Mouse (Mus musculus): ENCODE measurements around the gene Zfp184. TPM values are rescaled to one million over a fixed set of nuclear protein-coding genes. Genes with fewer than 3 reads are reported as not detected.

Zfp184 gene
- polyA plus RNA-seq, 1 experiment = not detected

DNA sequence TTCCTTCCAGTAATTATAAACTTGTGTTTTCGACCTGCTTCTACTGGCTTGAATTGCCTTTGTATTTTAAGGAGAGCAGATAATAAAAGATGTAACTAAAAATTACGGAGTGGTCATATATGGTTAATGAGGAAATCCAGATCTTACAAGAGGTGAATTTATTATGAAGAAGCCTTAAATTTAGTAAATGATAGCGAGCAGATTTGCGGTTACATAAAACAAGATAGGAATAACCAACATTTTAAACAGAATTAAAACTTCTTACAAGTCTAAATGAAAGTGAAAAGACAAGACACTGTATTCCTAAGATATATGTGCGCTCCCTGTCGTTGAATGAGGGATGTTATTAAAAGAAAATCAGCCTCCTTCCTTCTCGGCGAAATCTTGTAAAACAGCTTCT is 50.0 kb downstream of the Zfp184 start:
- no peak overlapping the region for H3K4me3 ChIP-seq (ENCODE audit: insufficient read depth, low read depth, low read length)
- 13% methylated on average over 8 of the region's 8 CpGs for WGBS

DNA sequence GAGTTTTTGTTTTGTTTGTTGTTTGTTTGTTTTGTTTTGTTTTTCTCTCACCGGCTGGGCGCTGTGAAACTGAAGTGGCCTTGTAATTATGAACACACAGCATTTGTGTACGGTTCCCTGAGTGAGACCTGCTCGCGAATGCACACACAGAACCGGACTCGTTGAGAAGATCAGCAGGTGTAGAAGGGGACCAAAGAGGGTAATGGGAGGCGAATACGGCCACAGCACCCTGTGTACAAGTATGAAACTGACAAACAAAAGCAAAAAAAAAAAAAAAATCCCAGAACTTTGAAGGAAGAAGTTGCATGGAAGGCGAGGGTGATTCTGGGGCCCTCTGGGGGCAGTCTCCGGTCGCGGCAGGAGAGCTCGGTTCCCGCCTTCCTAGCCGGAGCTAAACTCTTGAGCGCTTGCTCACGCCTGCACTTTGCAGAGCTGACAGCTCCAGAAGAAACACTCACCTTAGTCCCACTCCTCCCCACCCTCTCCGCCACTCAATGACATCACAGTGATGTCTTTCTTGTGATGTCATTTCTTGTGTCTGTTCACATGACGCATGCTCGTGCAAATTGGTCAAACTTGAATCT is 50.5 kb downstream of the Zfp184 start:
- no peaks in the 10 kb centered on the region for H3K4me1 ChIP-seq (ENCODE audit: control insufficient read depth, insufficient read depth, low read length)
- no peak for TF ChIP-seq POLR2A (IDR thresholded peaks at IDR 0.05; ENCODE audit: insufficient read depth, low read depth, low read length)
- TF ChIP-seq CTCF (IDR thresholded peaks at IDR 0.05; ENCODE audit: insufficient read depth, low read depth, low read length) = no peak
- no peak overlapping the region for H3K4me3 ChIP-seq (ENCODE audit: insufficient read depth, low read depth, low read length)
- 2% methylated on average over 21 of the region's 21 CpGs for WGBS
- H3K27ac ChIP-seq (ENCODE audit: insufficient read depth, low read depth, low read length) = no peak overlapping the region

More for the DNA sequence above, 50.0 kb downstream of the Zfp184 start:
- TF ChIP-seq CTCF (IDR thresholded peaks at IDR 0.05; ENCODE audit: insufficient read depth, low read depth, low read length) (no peak), POLR2A (IDR thresholded peaks at IDR 0.05; ENCODE audit: insufficient read depth, low read depth, low read length) (no peak)
- no peak overlapping the region for H3K27ac ChIP-seq (ENCODE audit: insufficient read depth, low read depth, low read length)
- no peaks in the 10 kb centered on the region for H3K4me1 ChIP-seq (ENCODE audit: control insufficient read depth, insufficient read depth, low read length)

DNA sequence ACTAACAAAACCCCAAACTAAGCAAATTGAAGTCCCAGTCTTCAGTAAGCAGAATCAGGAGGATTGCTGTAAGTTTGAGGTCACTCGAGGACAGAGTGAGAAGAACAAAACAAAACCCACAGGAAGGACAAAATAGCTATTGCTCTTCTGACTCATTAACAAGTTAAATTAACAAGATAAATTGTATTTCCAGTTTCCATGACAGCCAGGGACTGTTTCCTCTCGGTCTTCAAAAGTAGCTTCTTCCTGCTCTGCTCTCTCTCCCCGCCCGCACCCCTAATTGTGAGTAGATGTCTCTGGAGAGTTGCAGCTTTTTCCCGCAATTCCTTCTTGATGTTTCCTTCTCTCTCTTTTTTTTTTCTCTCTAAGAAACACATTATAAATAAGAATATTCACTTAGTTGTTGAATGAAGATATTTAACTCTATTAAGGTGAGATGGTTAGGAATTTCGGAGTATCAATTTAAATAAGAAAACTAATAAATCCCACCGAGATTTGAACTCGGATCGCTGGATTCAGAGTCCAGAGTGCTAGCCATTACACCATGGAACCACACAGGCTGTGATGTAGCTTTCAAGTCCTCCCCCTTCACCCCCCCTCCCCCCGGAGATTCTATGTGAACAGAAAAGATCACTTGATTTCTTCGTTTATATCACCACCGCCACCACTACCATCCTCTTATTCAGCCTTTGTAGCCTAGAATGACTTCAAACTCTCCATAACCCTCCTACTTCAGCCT is 51.4 kb downstream of the Zfp184 start:
- 8% methylated on average over 12 of the region's 12 CpGs for WGBS
- Histone ChIP-seq H3K27ac (ENCODE audit: insufficient read depth, low read depth, low read length) (no peak overlapping the region), H3K4me1 (ENCODE audit: control insufficient read depth, insufficient read depth, low read length) (no peaks in the 10 kb centered on the region), H3K4me3 (ENCODE audit: insufficient read depth, low read depth, low read length) (no peak overlapping the region)
- TF ChIP-seq POLR2A (IDR thresholded peaks at IDR 0.05; ENCODE audit: insufficient read depth, low read depth, low read length) (no peak), CTCF (IDR thresholded peaks at IDR 0.05; ENCODE audit: insufficient read depth, low read depth, low read length) (no peak)

DNA sequence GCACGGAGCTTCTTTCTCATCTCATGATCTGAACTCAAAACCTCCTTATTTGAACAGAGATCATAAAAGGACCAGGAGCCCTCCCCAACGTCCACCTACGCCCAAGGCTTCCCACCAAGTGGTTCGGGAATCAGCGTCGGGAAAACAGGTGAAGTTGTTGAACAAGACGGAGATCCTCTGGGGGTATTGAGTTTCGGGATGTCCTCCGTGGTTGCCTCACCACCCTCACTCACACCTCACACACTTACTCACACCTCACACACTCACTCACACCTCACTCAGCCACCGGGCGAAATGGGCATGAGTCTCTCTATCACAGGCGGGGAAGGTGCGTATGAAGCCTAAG is 51.9 kb downstream of the Zfp184 start:
- TF ChIP-seq CTCF (IDR thresholded peaks at IDR 0.05; ENCODE audit: insufficient read depth, low read depth, low read length) (no peak), POLR2A (IDR thresholded peaks at IDR 0.05; ENCODE audit: insufficient read depth, low read depth, low read length) (no peak)
- 5% methylated on average over 13 of the region's 13 CpGs for WGBS
- H3K4me1 ChIP-seq (ENCODE audit: control insufficient read depth, insufficient read depth, low read length) = no peaks in the 10 kb centered on the region
- H3K4me3 ChIP-seq (ENCODE audit: insufficient read depth, low read depth, low read length) = no peak overlapping the region
- H3K27ac ChIP-seq (ENCODE audit: insufficient read depth, low read depth, low read length) = no peak overlapping the region

DNA sequence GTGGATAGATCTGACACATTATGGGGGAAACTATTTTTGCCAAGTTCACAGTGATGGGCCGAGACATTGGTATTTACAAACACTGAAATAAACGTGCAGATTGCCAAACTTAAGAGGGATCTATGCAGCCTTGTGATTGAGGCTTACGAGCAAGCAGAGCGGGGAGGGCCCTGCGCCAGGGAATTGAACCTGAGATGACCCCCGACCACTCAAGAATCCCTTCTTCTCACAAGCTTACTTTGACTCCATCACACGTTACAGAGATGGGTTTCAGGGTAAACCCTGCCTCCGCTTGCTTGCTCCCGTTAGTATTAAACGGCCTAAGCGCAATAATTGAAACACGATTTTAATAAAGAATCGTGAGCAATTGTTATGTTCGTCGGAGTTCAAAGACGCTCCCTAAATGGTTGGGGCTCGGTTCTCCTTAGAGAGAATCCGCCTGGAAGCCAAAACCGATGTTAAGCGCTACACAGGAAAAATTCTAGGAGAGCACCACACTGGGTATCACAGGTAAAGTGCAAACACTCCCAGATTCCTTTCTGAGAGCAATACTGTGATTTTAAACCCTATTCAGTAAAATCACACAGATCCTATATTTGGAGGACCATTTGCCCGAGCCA is 52.4 kb downstream of the Zfp184 start:
- 7% methylated on average over 21 of the region's 21 CpGs for WGBS
- TF ChIP-seq POLR2A (IDR thresholded peaks at IDR 0.05; ENCODE audit: insufficient read depth, low read depth, low read length) = no peak
- TF ChIP-seq CTCF (IDR thresholded peaks at IDR 0.05; ENCODE audit: insufficient read depth, low read depth, low read length) = no peak
- H3K4me3 ChIP-seq (ENCODE audit: insufficient read depth, low read depth, low read length) = no peak overlapping the region
- no peaks in the 10 kb centered on the region for H3K4me1 ChIP-seq (ENCODE audit: control insufficient read depth, insufficient read depth, low read length)
- no peak overlapping the region for H3K27ac ChIP-seq (ENCODE audit: insufficient read depth, low read depth, low read length)

DNA sequence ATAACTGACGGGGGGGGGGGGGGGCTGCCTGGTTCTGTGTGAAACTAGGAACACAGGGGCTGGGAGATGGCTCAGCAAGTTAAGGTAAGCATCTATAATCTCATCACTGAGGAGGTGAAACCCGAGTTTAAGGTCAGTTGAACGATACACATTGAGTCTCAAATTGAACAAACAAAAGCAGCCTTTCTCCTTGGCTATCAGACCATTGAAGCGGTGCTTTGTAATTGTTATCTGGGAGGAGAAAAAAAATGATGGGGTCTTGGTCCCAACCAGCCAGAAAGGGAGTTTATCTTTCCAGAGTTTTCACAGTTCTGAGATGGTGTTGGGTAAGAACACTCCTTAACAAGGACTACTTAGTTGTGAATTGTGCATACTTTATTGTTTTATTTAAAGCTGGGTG is 52.9 kb downstream of the Zfp184 start:
- Histone ChIP-seq H3K27ac (ENCODE audit: insufficient read depth, low read depth, low read length) (no peak overlapping the region), H3K4me1 (ENCODE audit: control insufficient read depth, insufficient read depth, low read length) (no peaks in the 10 kb centered on the region), H3K4me3 (ENCODE audit: insufficient read depth, low read depth, low read length) (no peak overlapping the region)
- TF ChIP-seq POLR2A (IDR thresholded peaks at IDR 0.05; ENCODE audit: insufficient read depth, low read depth, low read length) (no peak), CTCF (IDR thresholded peaks at IDR 0.05; ENCODE audit: insufficient read depth, low read depth, low read length) (no peak)
- 8% methylated on average over 4 of the region's 4 CpGs for WGBS

DNA sequence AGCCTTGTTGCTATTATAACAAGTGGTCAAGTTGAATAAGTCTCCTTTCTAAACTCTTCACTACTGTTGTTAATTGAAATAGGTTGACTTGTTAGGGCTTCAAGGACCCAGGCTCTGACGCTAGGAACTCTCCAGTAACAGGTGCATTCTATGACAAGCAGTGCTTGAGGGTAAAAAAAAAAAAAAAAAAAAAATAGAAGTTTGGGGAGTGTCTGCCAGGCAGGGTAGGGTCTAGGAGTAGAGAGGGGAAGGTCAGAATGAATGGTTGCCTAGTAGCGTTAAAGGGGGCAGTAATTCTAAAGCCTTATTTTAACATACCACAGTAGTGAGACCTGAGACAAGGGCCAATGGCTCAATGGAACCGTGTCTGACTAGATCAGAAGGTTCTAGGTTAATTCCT is 53.5 kb downstream of the Zfp184 start:
- no peak overlapping the region for H3K4me3 ChIP-seq (ENCODE audit: insufficient read depth, low read depth, low read length)
- WGBS = 26% methylated on average over 3 of the region's 3 CpGs
- no peak overlapping the region for H3K27ac ChIP-seq (ENCODE audit: insufficient read depth, low read depth, low read length)
- H3K4me1 ChIP-seq (ENCODE audit: control insufficient read depth, insufficient read depth, low read length) = no peaks in the 10 kb centered on the region
- no peak for TF ChIP-seq POLR2A (IDR thresholded peaks at IDR 0.05; ENCODE audit: insufficient read depth, low read depth, low read length)
- no peak for TF ChIP-seq CTCF (IDR thresholded peaks at IDR 0.05; ENCODE audit: insufficient read depth, low read depth, low read length)

DNA sequence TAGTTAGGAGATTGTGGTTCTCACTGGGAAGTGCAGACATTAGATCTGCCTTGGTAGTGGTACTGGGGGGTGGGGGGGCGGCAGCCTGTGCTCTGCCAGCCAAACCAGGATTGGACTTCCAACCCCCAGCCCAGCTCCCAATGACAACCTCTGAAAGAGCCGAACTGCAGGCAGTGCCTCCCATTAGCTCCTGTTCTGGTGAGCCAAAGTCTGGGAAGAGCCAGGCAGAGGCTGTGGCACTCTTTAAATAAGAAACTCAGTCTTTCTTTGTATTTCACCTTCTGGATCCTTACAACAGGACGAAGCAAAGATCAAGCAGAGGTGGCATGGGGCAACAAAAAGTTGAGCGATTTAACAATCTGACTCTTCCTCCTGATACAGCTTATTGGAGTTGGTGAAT is 54.3 kb downstream of the Zfp184 start:
- Histone ChIP-seq H3K4me1 (ENCODE audit: control insufficient read depth, insufficient read depth, low read length) (no peaks in the 10 kb centered on the region), H3K27ac (ENCODE audit: insufficient read depth, low read depth, low read length) (no peak overlapping the region), H3K4me3 (ENCODE audit: insufficient read depth, low read depth, low read length) (no peak overlapping the region)
- TF ChIP-seq POLR2A (IDR thresholded peaks at IDR 0.05; ENCODE audit: insufficient read depth, low read depth, low read length) (no peak), CTCF (IDR thresholded peaks at IDR 0.05; ENCODE audit: insufficient read depth, low read depth, low read length) (no peak)
- 39% methylated on average over 4 of the region's 4 CpGs for WGBS

DNA sequence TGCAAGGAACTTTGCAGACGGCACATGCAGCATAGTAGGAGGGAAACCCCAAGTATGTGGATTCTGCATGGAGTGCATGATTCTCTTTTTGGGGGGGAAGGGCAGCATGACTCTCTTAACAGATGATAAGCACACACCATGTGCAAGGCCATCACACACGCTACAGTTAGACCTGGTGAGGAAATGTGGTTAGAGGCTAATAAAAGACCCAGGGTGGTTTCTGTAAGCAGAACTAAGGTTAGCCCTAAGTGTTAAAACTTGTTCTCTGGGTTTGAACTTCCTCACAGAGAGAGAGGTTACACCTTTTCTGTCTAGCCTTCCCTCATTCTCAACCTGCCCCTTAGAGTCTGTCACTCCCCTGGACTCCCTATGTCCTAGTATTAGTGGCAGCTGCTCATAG is 56.5 kb downstream of the Zfp184 start:
- TF ChIP-seq CTCF (IDR thresholded peaks at IDR 0.05; ENCODE audit: insufficient read depth, low read depth, low read length) (no peak), POLR2A (IDR thresholded peaks at IDR 0.05; ENCODE audit: insufficient read depth, low read depth, low read length) (no peak)
- Histone ChIP-seq H3K4me3 (ENCODE audit: insufficient read depth, low read depth, low read length) (no peak overlapping the region), H3K4me1 (ENCODE audit: control insufficient read depth, insufficient read depth, low read length) (peaks cover 7% of the 10 kb centered on the region), H3K27ac (ENCODE audit: insufficient read depth, low read depth, low read length) (no peak overlapping the region)
- WGBS = 57% methylated on average over 2 of the region's 2 CpGs
